Mouse (Mus musculus) olfactory bulb, adult 2 months (tissue): Measurements from ENCODE around the gene Sap30l.

Experiments
- CTCF ChIP-seq: fragments of 200-500 bp; IDR thresholded peaks from 2 replicates; pipeline ENCODE4 v1.5.1; 2012; ENCODE audit warnings: low read depth, mild to moderate bottlenecking, low read length, moderate library complexity; ENCODE audit not compliant: insufficient read depth
- POLR2A ChIP-seq: fragments of 200-500 bp; IDR thresholded peaks from 2 replicates; pipeline ENCODE4 v1.6.1; 2012; ENCODE audit warnings: mild to moderate bottlenecking, low read depth, low read length, moderate library complexity; ENCODE audit not compliant: insufficient read depth

DNA sequence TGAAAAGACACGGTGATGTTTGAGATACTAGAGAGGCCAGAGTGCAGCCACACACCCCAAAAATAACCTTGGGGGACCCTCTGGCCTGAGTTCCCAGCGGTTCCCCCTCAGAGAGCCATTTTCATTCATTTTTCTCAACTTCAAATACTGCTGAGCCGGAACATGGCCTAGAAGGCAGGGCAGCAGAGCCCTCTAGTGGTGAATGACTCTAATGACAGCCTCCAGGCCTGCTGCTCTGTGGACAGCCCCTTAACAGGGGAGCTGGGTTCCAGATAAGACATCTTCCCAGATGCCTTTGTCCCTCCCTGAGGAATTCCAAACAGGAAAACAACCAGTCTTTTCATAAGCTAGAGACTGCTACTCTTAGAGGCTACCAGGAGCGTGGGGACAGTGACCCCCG, 23.1 kb upstream of the Sap30l start:
- TF ChIP-seq CTCF (peak; percentile 69; the same call in 1 of the 2 replicates), POLR2A (no peak)
